Mouse (Mus musculus) heart, adult 18-20 months (tissue): Measurements from ENCODE around the gene C730034F03Rik. TPM values are rescaled to one million over a fixed set of nuclear protein-coding genes. Genes with fewer than 3 reads are reported as not detected.
"Not testable (repeated sequence)": the region's sequence is repeated elsewhere in the genome, so short reads cannot be mapped to it uniquely, and the experiment has no call there.

Experiments used
- DNase-seq, 2 experiments: peaks; one replicate each; pipeline ENCODE4 v3.0.0; 2021 to 2022; ENCODE audit warnings: mixed read lengths in 1 of 2
- long read RNA-seq, 2 experiments: library from polyadenylated mRNA; stranded (forward); transcript quantifications; one replicate each; pipeline ENCODE4 v2.0.0; 2021
- total RNA-seq, 2 experiments: library from RNA; stranded (reverse); gene quantifications; 2 replicates each; pipeline ENCODE4 v1.2.3; 2021

The C730034F03Rik gene
- 1 to 10 TPM; 1.3 to 1.6 TPM for total RNA-seq
- long read RNA-seq, experiment 1, result 0 reads
- long read RNA-seq, experiment 2, result 0 reads

- DNase-seq, result peak; percentile 93 to 96
Measured at GRCm38 (mm10) chr15:89429352-89430221, at the start of gene C730034F03Rik, which contains the start of the genes Gm44502 and Chkb. C730034F03Rik (plus strand) TSS chr15:89429589. Gm44502 (minus strand) TSS chr15:89429696. Chkb (minus strand) TSS chr15:89429908.

DNA sequence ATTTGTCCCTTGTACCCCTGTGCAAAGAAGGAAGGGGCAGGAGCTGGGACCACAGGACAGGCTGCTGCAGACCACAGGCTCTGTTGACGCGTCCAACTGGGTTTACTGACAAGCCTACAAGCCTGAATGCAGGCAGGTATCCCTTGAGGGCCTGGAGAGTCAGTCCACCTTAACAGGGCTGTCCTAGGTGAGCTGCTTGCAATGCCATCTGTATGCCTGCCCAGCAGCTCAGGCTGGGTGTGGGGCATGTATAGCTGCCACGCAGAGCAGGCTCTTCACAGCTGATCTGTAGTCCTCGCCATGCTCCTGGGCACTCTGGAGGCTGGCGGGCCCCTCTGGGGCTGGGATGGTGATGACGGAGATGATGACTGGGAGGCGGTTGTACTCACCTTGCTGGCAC is 44.8 kb upstream of the C730034F03Rik start, which contains the start of gene Klhdc7b:
Gene Klhdc7b (plus strand): TSS at position 301 of the 400 bp plus-strand sequence.
- DNase-seq, result no peak

DNA sequence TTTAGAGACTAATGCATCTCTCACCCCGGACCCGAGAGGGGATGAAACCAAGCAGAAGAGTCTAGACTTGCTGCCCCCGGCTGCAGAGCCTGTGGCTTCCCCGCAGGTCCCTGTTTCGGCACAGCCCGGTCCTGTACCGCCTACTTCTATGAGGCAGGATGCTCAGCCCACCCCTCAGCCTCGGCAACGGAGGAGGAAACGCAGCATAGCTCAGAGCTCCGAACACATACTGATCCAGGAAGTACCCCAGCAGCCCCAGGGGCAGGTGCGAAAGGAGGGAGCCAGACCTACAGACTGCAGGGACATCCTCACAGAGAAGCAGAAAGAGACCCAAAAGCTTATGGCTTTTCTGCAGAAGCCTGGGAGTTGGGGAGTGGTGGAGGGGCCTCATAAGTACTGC is 42.3 kb upstream of the C730034F03Rik start:
- no peak for DNase-seq

DNA sequence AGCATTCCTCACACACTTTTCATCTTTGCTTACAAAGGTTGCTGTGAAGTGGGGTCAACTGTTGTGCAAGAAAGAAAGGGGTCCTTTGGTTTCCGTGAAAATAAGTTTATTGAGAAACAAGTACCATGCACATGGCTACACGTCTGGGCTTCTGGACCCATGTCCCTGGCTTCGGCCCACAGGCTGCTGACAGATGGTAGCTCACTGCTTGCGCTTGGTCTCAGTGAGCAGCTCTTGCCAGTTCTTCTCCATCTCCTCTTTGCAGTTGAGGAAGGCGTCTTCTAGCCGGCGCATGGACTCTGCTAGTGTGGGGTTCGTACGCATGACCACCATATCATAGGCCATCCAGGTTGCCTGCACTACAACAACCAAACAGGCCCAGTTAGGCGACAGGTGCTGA is 39.3 kb upstream of the C730034F03Rik start:
- DNase-seq, result no peak

GRCm38 (mm10) chr15:89396883-89397282 is 32.5 kb upstream of the C730034F03Rik start:
- no peak for DNase-seq

GRCm38 (mm10) chr15:89398146-89398545 is 31.2 kb upstream of the C730034F03Rik start:
- no peak for DNase-seq

GRCm38 (mm10) chr15:89399716-89400115 is 29.7 kb upstream of the C730034F03Rik start:
- DNase-seq, result no peak

GRCm38 (mm10) chr15:89402471-89402870 is 26.9 kb upstream of the C730034F03Rik start:
- no peak for DNase-seq

- no peak for DNase-seq
Measured at GRCm38 (mm10) chr15:89404831-89405623, 24.4 kb upstream of the C730034F03Rik start.

GRCm38 (mm10) chr15:89406691-89407090 is 22.7 kb upstream of the C730034F03Rik start:
- no peak for DNase-seq

DNA sequence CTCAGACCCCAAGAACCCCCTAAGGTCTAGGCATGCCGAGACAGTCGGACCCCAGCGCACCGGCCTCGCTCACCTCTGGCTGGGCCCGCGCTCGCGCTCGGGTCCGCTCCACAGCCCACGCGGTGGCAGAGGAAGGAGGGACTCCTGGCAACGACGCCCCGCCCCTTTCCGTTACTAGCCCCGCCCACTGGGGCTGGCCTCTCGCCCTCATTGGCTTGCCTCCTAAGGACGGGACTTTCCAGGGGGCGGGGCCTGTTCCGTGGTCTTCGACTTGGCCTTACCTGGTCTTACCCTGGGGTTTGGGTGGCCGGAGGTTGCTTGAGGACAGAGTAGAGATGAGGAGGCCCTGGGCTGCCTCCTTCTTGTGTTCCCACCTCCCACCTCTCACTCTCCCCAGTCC is 19.3 kb upstream of the C730034F03Rik start, which contains the start of gene Syce3:
Gene Syce3 (minus strand): TSS at position 386 of the 400 bp plus-strand sequence.
- no peak for DNase-seq

DNA sequence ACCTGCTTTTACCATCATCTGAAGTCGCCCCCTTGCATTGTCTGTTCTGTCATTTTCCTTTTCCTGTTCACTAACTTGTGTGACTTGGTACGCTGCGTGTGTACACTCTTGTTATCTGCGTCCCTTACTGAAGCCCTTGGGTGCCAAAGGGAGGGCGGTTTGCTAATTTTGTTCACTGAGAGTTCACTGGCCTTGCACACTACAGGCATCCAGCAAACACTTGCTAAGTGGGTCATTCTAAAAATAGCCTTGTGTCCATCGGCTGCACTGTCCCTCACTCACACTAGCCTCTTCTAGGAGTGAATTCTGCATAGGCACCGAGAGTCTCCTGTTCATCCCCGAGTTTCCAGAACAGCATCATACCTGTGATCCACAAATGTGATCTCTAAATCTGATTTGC is 14.1 kb upstream of the C730034F03Rik start:
- peak; percentile 56 to 72 for DNase-seq

DNA sequence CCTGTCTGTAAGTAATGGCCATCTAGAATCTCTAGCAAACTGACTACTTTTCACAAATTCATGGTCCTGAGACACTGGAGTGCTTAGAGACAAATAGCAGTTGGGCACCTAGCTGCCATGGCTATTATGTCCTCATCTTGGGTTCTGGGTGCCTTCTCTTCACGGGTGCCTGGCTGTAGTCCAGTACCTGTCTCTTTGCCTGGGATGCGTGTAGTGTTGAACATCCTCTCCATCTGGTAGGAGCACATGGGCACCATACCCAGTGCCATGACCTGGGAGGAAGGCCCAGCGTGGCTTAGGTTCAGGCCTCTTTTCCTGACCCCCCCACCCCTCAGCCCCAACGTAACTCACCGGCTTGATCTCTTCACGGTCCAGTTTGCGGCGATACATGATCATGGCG is 7.5 kb upstream of the C730034F03Rik start:
- DNase-seq, result no peak

DNA sequence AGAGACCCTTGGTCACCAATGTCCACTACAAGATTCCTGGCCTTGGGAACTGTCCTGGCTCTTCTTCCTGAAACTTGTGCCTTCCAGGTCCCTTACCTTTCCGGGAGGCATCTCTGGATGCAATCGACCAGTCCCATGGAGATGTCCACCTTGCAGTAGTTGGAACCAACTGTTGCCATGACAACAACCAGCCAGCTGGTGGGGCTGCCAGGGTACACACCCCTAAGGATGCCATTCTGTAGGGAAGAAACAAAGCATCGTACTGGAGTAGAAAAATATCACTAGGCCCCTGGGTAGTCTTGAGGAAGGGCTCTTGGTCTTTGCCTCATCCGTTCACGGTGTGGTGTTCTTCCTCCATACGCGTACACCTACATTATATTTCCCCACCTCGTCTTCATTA is 4.8 kb upstream of the C730034F03Rik start:
- no peak for DNase-seq

GRCm38 (mm10) chr15:89425711-89426121 is 3.7 kb upstream of the C730034F03Rik start, which contains the start of gene Cpt1b:
Cpt1b (minus strand) TSS chr15:89425863.
- peak; percentile 81 to 90 for DNase-seq

DNA sequence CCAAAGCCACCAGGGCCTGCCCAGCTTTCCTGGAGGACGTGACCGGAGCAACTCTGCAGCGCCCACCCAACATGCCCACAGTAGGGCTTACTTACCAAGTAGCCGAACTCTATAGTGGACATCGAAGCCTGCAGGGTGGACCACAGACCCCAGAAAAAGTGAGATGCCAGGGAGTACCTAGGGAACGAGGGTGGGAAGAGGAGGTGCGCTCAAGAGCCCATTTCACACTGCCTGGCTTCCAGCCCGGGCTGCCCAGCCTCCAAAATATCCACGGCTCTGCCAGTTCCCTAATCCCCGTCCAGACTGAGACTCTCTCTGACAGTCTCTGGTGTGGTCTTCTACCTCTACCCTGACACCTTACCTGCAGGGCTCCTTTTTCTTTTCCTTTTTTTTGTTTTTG is 2.7 kb upstream of the C730034F03Rik start:
- DNase-seq, result peak; percentile 65 to 73

DNA sequence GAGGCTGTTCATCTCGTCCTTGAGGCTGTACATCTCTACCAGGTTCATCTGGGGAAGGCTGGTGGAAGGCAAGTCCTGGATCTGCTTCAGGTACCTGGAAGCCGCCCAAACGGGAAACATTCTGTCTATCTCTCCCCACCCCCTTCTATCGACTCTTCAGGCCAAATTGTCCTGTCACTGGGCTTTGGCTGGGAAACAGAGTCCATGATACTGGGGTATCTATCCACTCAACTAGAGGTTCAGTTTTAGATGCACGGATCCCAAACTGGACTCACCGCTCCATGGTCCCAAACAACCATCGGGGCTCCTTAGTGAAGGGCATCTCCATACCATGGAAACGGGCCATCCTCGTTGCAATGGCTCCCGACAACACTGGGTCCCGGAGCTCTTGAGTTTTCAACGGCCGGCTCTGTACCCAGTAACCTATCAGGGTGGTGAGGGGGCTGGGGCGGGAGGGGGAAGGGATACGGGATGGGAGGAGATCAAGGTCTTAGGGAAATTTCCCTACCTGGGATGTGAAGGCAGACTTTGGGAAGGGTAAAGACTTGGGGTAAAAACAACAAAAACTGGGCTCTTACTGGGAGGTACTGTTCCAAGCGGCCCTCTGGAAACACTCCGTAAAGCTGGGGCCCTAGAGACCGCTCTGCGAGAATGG is 1.1 kb upstream of the C730034F03Rik start:
- DNase-seq, result peak in 1 of 2 experiments; percentile 41

- DNase-seq, result no peak
Measured at GRCm38 (mm10) chr15:89428821-89429351, 503 bp upstream of the C730034F03Rik start.

DNA sequence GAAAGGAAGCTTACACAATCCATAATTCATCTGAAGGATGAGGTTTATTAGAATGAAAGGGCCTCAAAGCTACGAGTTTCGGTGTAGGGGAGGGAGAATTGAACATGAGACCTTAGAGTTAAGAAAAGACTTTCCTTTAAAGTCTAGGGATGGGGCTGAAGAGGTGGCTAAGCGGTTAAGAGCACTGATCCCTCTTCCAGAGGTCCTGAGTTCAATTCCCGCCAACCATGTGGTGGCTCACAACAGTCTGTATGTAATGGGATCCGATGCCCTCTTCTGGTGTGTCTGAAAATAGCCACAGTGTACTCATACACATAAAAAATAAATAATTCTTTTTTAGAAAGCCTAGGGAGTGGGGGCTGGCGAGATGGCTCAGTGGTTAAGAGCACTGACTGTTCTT is 952 bp downstream of the C730034F03Rik start:
- DNase-seq, result peak in 1 of 2 experiments; percentile 12

DNA sequence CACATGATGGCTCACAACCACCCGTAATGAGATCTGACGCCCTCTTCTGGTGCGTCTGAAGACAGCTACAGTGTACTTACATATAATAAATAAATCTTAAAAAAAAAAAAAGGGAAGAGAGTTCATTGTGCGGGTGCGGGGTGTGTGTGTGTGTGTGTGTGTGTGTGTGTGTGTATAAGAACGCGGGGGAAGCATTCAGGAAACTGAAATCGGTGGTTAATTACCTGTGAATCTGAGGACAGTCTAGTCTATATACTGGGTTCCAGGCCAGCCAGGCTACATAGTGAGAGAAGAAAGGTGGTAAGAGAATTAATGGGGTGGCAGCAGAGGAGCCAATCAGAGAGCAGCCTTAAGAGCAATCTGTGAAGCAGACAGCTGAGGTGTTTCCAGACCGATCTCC is 1.4 kb downstream of the C730034F03Rik start:
- DNase-seq, result not testable (repeated sequence)

GRCm38 (mm10) chr15:89431271-89431670 is 1.9 kb downstream of the C730034F03Rik start:
- no peak for DNase-seq

DNA sequence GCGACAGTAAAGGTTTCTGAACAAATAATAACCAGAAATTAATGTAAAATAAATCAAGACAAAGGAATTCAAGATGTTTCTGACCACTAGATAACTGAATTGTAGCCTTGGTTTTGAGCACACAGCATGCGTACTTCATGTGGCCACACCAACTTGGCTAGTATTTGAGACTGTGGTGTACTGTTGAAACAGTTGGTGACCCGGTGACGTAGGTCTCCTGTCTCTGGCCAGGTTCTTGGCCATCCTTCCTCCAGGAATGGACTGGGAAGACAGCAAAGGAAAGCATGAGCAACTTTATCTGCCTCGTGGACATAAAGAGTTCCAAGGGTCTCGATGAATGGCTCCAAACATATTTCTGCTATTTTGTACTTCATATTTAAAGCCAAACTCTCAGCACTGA is 2.4 kb downstream of the C730034F03Rik start:
- DNase-seq, result no peak
